Mouse (Mus musculus) midbrain, embryonic 16.5 days (tissue): ENCODE results near the gene Thrap3. TPM values are rescaled to one million over a fixed set of nuclear protein-coding genes. Genes with fewer than 3 reads are reported as not detected.

Experiments
- ATAC-seq: fragments of 200-750 bp; cut with Nextera tagmentation; 2 replicates; pipeline ENCODE4 v1.8.0; 2017; ENCODE audit warnings: moderate TSS enrichment
- H3K27ac ChIP-seq: fragments of 300-500 bp; sonication (generic); 2 replicates; pipeline ENCODE4 v1.5.1; 2014; ENCODE audit warnings: mild to moderate bottlenecking, low read length, mixed read lengths
- H3K27me3 ChIP-seq: fragments of 300-500 bp; sonication (generic); 2 replicates; pipeline ENCODE4 v1.6.1; 2014; ENCODE audit warnings: low read depth, low read length, mixed read lengths; ENCODE audit not compliant: control insufficient read depth, insufficient read depth
- H3K36me3 ChIP-seq: fragments of 300-500 bp; sonication (generic); 2 replicates; pipeline ENCODE4 v1.6.1; 2014; ENCODE audit warnings: mild to moderate bottlenecking, low read length, moderate library complexity, mixed read lengths; ENCODE audit not compliant: control insufficient read depth, insufficient read depth
- H3K4me1 ChIP-seq: fragments of 300-500 bp; sonication (generic); 2 replicates; pipeline ENCODE4 v1.6.1; 2014; ENCODE audit warnings: mild to moderate bottlenecking, low read length, mixed read lengths; ENCODE audit not compliant: control insufficient read depth, insufficient read depth
- H3K4me2 ChIP-seq: fragments of 300-500 bp; sonication (generic); 2 replicates; pipeline ENCODE4 v1.6.1; 2014; ENCODE audit warnings: mild to moderate bottlenecking, low read length, mixed read lengths
- H3K4me3 ChIP-seq: fragments of 300-500 bp; sonication (generic); 2 replicates; pipeline ENCODE4 v1.5.1; 2014; ENCODE audit warnings: low read depth, mild to moderate bottlenecking, low read length, moderate library complexity, mixed read lengths
- H3K9ac ChIP-seq: fragments of 300-500 bp; sonication (generic); 2 replicates; pipeline ENCODE4 v1.6.1; 2014; ENCODE audit warnings: low read depth, low read length, mixed read lengths
- H3K9me3 ChIP-seq: fragments of 300-500 bp; sonication (generic); replicated peaks from 2 replicates; pipeline ENCODE4 v1.6.1; 2014; ENCODE audit warnings: mild to moderate bottlenecking, low read length, mixed read lengths; ENCODE audit not compliant: control insufficient read depth, poor library complexity, severe bottlenecking
- WGBS: fragments of 180-500 bp; shearing (Covaris S2); extraction: QIAGEN DNeasy Blood & Tissue Kit; methylation state at CpG from one replicate; pipeline ENCODE4 v1.1.7; 2014; 5-methylcytosine and 5-hydroxymethylcytosine counted together
- polyA plus RNA-seq: library from polyadenylated mRNA; unstranded; fragments of >200 nt; fragmentation: Nextera tagmentation; extraction: Ambion mirVana; gene quantifications from 2 replicates; pipeline ENCODE4 v1.2.1, GENCODE M21; 2015

Gene Thrap3
- polyA plus RNA-seq, 1 experiment from 2014 or later = 124 TPM

- 76% methylated on average over 6 of the region's 6 CpGs for WGBS
- peaks cover 36% of the 10 kb centered on the region for H3K36me3 ChIP-seq
- no peak overlapping the region for H3K4me2 ChIP-seq
- ATAC-seq = no peak
- H3K9me3 ChIP-seq = no peaks in the 10 kb centered on the region
- no peak overlapping the region for H3K4me3 ChIP-seq
- H3K27ac ChIP-seq = no peak overlapping the region
- no peak overlapping the region for H3K9ac ChIP-seq
- H3K27me3 ChIP-seq = no peaks in the 10 kb centered on the region
- H3K4me1 ChIP-seq = peaks cover 7% of the 10 kb centered on the region
Measured at GRCm38 (mm10) chr4:126132636-126133264, 69.8 kb downstream of the Thrap3 start.

GRCm38 (mm10) chr4:126131290-126132121 is 71.1 kb downstream of the Thrap3 start:
- ATAC-seq = peak; percentile 70; the same call in 1 of the 2 replicates
- Histone ChIP-seq H3K4me3 (no peak overlapping the region), H3K36me3 (peaks cover 35% of the 10 kb centered on the region), H3K9me3 (no peaks in the 10 kb centered on the region), H3K4me1 (peaks cover 7% of the 10 kb centered on the region), H3K27ac (peak overlapping the region; percentile 68), H3K4me2 (no peak overlapping the region), H3K9ac (no peak overlapping the region), H3K27me3 (no peaks in the 10 kb centered on the region)
- 61% methylated on average over 10 of the region's 10 CpGs for WGBS

GRCm38 (mm10) chr4:126130502-126130901 is 72.1 kb downstream of the Thrap3 start:
- Histone ChIP-seq H3K27me3 (no peaks in the 10 kb centered on the region), H3K9ac (no peak overlapping the region), H3K9me3 (no peaks in the 10 kb centered on the region), H3K4me1 (peaks cover 7% of the 10 kb centered on the region), H3K36me3 (peaks cover 31% of the 10 kb centered on the region), H3K27ac (peak overlapping the region; percentile 29; the same call in 1 of the 2 replicates), H3K4me2 (no peak overlapping the region), H3K4me3 (no peak overlapping the region)
- 87% methylated on average over 11 of the region's 11 CpGs for WGBS
- ATAC-seq = no peak

GRCm38 (mm10) chr4:126123309-126124040 is 79.1 kb downstream of the Thrap3 start:
- Histone ChIP-seq H3K36me3 (peaks cover 22% of the 10 kb centered on the region), H3K27me3 (no peaks in the 10 kb centered on the region), H3K9me3 (0 out of 2 replicates have a peak, but pooled peaks cover 4% of the 10 kb centered on the region), H3K4me3 (no peak overlapping the region), H3K27ac (no peak overlapping the region), H3K9ac (no peak overlapping the region), H3K4me1 (no peaks in the 10 kb centered on the region), H3K4me2 (no peak overlapping the region)
- 83% methylated on average over 10 of the region's 10 CpGs for WGBS
- ATAC-seq = no peak

GRCm38 (mm10) chr4:126120506-126120905 is 82.1 kb downstream of the Thrap3 start:
- no peak overlapping the region for H3K9ac ChIP-seq
- H3K36me3 ChIP-seq = peaks cover 16% of the 10 kb centered on the region
- H3K27me3 ChIP-seq = no peaks in the 10 kb centered on the region
- H3K4me1 ChIP-seq = peaks cover 2% of the 10 kb centered on the region; the same call in 1 of the 2 replicates
- 93% methylated on average over 2 of the region's 2 CpGs for WGBS
- H3K4me3 ChIP-seq = no peak overlapping the region
- H3K9me3 ChIP-seq = 0 out of 2 replicates have a peak, but pooled peaks cover 4% of the 10 kb centered on the region
- no peak for ATAC-seq
- no peak overlapping the region for H3K27ac ChIP-seq
- H3K4me2 ChIP-seq = no peak overlapping the region

- H3K27me3 ChIP-seq = no peaks in the 10 kb centered on the region
- 92% methylated on average over 5 of the region's 5 CpGs for WGBS
Measured at GRCm38 (mm10) chr4:126120052-126120451, 82.5 kb downstream of the Thrap3 start.

GRCm38 (mm10) chr4:126119051-126119450 is 83.5 kb downstream of the Thrap3 start:
- peaks cover 2% of the 10 kb centered on the region; the same call in 1 of the 2 replicates for H3K4me1 ChIP-seq
- H3K4me2 ChIP-seq = no peak overlapping the region
- H3K9ac ChIP-seq = no peak overlapping the region
- peaks cover 7% of the 10 kb centered on the region; the same call in 1 of the 2 replicates for H3K36me3 ChIP-seq
- 0 out of 2 replicates have a peak, but pooled peaks cover 4% of the 10 kb centered on the region for H3K9me3 ChIP-seq
- no peak for ATAC-seq
- H3K4me3 ChIP-seq = no peak overlapping the region
- H3K27ac ChIP-seq = no peak overlapping the region
- H3K27me3 ChIP-seq = no peaks in the 10 kb centered on the region
- WGBS = 88% methylated on average over 1 of the region's 1 CpGs

More at GRCm38 (mm10) chr4:126120052-126120451, 82.5 kb downstream of the Thrap3 start:
- Histone ChIP-seq H3K4me3 (no peak overlapping the region), H3K9ac (no peak overlapping the region), H3K27ac (no peak overlapping the region), H3K4me2 (no peak overlapping the region), H3K9me3 (0 out of 2 replicates have a peak, but pooled peaks cover 4% of the 10 kb centered on the region), H3K4me1 (peaks cover 2% of the 10 kb centered on the region; the same call in 1 of the 2 replicates), H3K36me3 (peaks cover 13% of the 10 kb centered on the region)
- ATAC-seq = no peak

- no peak for ATAC-seq
- H3K4me2 ChIP-seq = no peak overlapping the region
- H3K27ac ChIP-seq = no peak overlapping the region
- H3K4me1 ChIP-seq = peaks cover 2% of the 10 kb centered on the region; the same call in 1 of the 2 replicates
- 0 out of 2 replicates have a peak, but pooled peaks cover 4% of the 10 kb centered on the region for H3K9me3 ChIP-seq
- H3K27me3 ChIP-seq = no peaks in the 10 kb centered on the region
- H3K9ac ChIP-seq = no peak overlapping the region
- H3K4me3 ChIP-seq = no peak overlapping the region
- peaks cover 7% of the 10 kb centered on the region; the same call in 1 of the 2 replicates for H3K36me3 ChIP-seq
- WGBS = 77% methylated on average over 4 of the region's 4 CpGs
Measured at GRCm38 (mm10) chr4:126118651-126119050, 83.9 kb downstream of the Thrap3 start.
